Mouse (Mus musculus): ENCODE measurements around the gene 1700025B11Rik.

- no peak for TF ChIP-seq EP300 (IDR thresholded peaks at IDR 0.05; ENCODE audit: low read depth)
- no peak for TF ChIP-seq CTCF (IDR thresholded peaks at IDR 0.05; ENCODE audit: low read depth)
Observed at GRCm38 (mm10) chr15:77578801-77579200, 17.1 kb upstream of the 1700025B11Rik start.

All from heart, postnatal 0 days (tissue).